Mouse (Mus musculus) kidney, embryonic 14.5 days (tissue): ENCODE results near the gene Sptlc2. TPM values are rescaled to one million over a fixed set of nuclear protein-coding genes. Genes with fewer than 3 reads are reported as not detected.

Experiments used
- ATAC-seq: fragments of 200-750 bp; cut with Nextera tagmentation; 2 replicates; pipeline ENCODE4 v1.8.0; 2017; ENCODE audit warnings: moderate number of reproducible peaks, mild to moderate bottlenecking, moderate TSS enrichment, moderate library complexity; ENCODE audit not compliant: low FRiP score, low TSS enrichment
- H3K27ac ChIP-seq: fragments of 300-500 bp; sonication (generic); 2 replicates; pipeline ENCODE4 v1.5.1; 2014; ENCODE audit warnings: low read depth, mild to moderate bottlenecking, low read length, moderate library complexity, mixed read lengths
- H3K27me3 ChIP-seq: fragments of 300-500 bp; sonication (generic); 2 replicates; pipeline ENCODE4 v1.6.1; 2014; ENCODE audit warnings: mild to moderate bottlenecking, low read length; ENCODE audit not compliant: control insufficient read depth, insufficient read depth
- H3K36me3 ChIP-seq: fragments of 300-500 bp; sonication (generic); 2 replicates; pipeline ENCODE4 v1.6.1; 2014; ENCODE audit warnings: low read length, mixed read lengths; ENCODE audit not compliant: control insufficient read depth, insufficient read depth
- H3K4me1 ChIP-seq: fragments of 300-500 bp; sonication (generic); 2 replicates; pipeline ENCODE4 v1.6.1; 2014; ENCODE audit warnings: low read length, mixed read lengths; ENCODE audit not compliant: control insufficient read depth, insufficient read depth
- H3K4me2 ChIP-seq: fragments of 300-500 bp; sonication (generic); replicated peaks from 2 replicates; pipeline ENCODE4 v1.6.1; 2014; ENCODE audit warnings: low read depth, mild to moderate bottlenecking, low read length
- H3K4me3 ChIP-seq: fragments of 300-500 bp; sonication (generic); 2 replicates; pipeline ENCODE4 v1.5.1; 2014; ENCODE audit warnings: mild to moderate bottlenecking, low read length
- H3K9ac ChIP-seq: fragments of 300-500 bp; sonication (generic); 2 replicates; pipeline ENCODE4 v1.6.1; 2014; ENCODE audit warnings: low read depth, mild to moderate bottlenecking, low read length, moderate library complexity
- H3K9me3 ChIP-seq: fragments of 300-500 bp; sonication (generic); 2 replicates; pipeline ENCODE4 v1.6.1; 2016; ENCODE audit warnings: low read length; ENCODE audit not compliant: control insufficient read depth
- WGBS: fragments of 180-500 bp; shearing (Covaris S2); extraction: QIAGEN DNeasy Blood & Tissue Kit; methylation state at CpG from one replicate; pipeline ENCODE4 v1.1.7; 2014; 5-methylcytosine and 5-hydroxymethylcytosine counted together
- polyA plus RNA-seq: library from polyadenylated mRNA; unstranded; fragments of >200 nt; fragmentation: Nextera tagmentation; extraction: Ambion mirVana; gene quantifications from 2 replicates; pipeline ENCODE4 v1.2.1, GENCODE M21; 2014

The Sptlc2 gene
- polyA plus RNA-seq, 1 experiment from 2014 or later, result 85.3 TPM

DNA sequence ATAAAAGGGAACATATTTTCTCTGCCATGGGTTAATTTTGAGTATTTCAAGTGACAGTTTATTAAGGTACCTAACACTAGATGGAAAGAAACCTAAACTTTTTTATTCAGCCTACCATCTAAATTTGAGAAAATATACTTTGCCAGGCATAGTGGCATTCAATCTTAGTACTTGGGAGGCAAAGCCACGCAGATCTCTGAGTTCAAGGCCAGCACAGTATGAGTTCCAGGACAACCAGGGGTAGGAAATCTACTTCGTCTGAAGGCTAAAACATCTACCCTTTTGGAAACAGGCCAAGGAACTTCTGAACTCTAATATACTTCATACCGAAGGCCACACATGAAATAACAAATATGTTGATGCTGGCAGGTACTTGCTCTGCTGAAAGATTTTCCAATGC lies 26.0 kb downstream of the Sptlc2 start:
- H3K27ac ChIP-seq, result no peak overlapping the region
- H3K4me2 ChIP-seq, result no peak overlapping the region
- H3K9me3 ChIP-seq, result no peaks in the 10 kb centered on the region
- H3K36me3 ChIP-seq, result peaks cover 4% of the 10 kb centered on the region; the same call in 1 of the 2 replicates
- H3K4me1 ChIP-seq, result no peaks in the 10 kb centered on the region
- no peak overlapping the region for H3K4me3 ChIP-seq
- no peak for ATAC-seq
- no peaks in the 10 kb centered on the region for H3K27me3 ChIP-seq
- no peak overlapping the region for H3K9ac ChIP-seq
- WGBS, result 82% methylated on average over 3 of the region's 3 CpGs

DNA sequence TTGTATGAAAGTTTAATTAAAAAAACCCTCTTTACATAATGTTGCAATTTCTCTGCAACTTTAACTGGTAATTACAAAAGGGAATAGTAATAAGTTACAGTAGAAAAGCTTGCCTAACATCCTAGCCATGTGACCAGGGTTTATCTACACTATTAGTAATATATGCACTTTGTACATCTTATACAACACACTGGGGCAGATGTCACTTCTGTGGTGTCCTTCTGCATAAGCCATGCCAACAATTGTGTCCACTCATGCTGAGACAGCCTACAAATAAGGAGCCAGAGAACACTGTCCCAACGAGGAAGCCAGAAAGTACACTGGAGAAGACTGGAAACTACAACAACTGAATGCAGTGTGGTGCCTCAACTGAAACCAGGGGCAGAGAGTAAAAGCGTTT lies 40.1 kb downstream of the Sptlc2 start:
- 79% methylated on average over 2 of the region's 2 CpGs for WGBS
- no peaks in the 10 kb centered on the region for H3K4me1 ChIP-seq

DNA sequence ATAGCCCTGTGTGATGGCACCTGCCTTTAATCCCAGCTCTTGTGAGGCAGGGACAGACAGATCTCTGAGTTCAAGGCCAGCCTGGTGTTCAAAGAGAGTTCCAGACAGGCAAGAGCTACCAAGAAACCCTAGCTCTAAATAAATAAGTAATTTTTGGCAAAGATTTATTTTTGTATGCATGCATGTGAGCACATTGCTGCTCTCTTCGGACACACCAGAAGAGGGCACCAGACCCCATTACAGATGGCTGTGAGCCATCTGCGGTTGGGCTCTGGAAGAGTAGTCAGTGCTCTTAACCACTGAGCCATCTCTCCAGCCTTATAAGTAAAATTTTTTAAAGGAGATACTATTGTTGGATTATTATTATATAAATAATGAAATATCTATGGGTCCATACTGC lies 40.6 kb downstream of the Sptlc2 start:
- Histone ChIP-seq H3K4me2 (no peak overlapping the region), H3K27ac (no peak overlapping the region), H3K27me3 (no peaks in the 10 kb centered on the region), H3K9ac (no peak overlapping the region), H3K36me3 (peaks cover 17% of the 10 kb centered on the region; the same call in 1 of the 2 replicates), H3K4me3 (no peak overlapping the region), H3K4me1 (no peaks in the 10 kb centered on the region), H3K9me3 (no peaks in the 10 kb centered on the region)
- ATAC-seq, result no peak
- 88% methylated on average over 2 of the region's 2 CpGs for WGBS

More for the DNA sequence above, 40.1 kb downstream of the Sptlc2 start:
- H3K4me3 ChIP-seq, result no peak overlapping the region
- H3K9ac ChIP-seq, result no peak overlapping the region
- ATAC-seq, result no peak
- H3K4me2 ChIP-seq, result no peak overlapping the region
- H3K27ac ChIP-seq, result no peak overlapping the region
- H3K27me3 ChIP-seq, result no peaks in the 10 kb centered on the region
- H3K36me3 ChIP-seq, result peaks cover 17% of the 10 kb centered on the region; the same call in 1 of the 2 replicates
- no peaks in the 10 kb centered on the region for H3K9me3 ChIP-seq

DNA sequence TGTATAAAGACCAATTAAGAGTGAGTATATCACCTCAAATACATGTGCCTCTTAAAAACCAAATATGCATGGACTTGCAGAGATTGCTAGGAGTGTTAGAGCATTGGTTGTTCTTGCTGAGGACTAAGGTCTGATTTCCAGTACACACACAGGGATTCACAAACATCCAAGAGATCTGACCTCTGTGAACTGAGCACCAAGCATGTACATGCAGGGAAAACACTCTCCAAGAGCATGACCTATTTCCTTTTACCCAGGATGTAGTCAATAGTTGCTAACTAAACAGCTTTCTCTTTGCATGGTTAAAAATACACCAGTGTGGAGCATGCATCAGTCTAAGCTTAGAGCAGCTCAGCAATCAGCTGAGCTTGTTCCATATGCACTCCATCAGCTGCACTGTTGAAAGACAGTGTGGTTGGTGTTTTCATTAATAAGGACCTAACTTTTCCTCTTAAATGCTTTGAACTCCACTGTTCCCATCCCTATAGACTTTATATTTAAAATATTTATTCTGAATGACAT lies 45.0 kb downstream of the Sptlc2 start:
- Histone ChIP-seq H3K9me3 (no peaks in the 10 kb centered on the region), H3K27ac (no peak overlapping the region), H3K4me3 (no peak overlapping the region), H3K4me1 (no peaks in the 10 kb centered on the region), H3K27me3 (no peaks in the 10 kb centered on the region), H3K4me2 (no peak overlapping the region), H3K36me3 (peaks cover 27% of the 10 kb centered on the region; the same call in 1 of the 2 replicates), H3K9ac (no peak overlapping the region)
- no peak for ATAC-seq

DNA sequence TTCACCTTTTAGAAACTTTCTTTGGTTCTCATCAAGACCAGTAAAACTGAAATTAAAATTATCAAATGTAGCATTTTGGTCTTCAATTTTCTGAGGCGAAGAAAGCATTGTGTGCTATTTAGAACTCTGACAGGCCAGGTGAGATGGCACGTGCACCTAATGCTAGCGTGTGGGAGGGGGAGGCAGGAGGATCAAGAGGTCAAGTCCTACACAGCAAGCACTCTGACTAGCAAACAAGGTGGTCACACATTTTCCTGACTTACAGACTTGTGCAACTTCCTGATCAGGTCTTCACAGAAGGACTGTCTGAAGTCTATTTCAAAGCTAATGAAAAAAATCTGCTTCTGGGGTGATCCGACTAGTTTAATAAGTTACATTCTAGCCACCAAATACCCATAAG lies 50.1 kb downstream of the Sptlc2 start:
- ATAC-seq, result no peak
- 86% methylated on average over 4 of the region's 4 CpGs for WGBS
- Histone ChIP-seq H3K9me3 (no peaks in the 10 kb centered on the region), H3K36me3 (peaks cover 13% of the 10 kb centered on the region; the same call in 1 of the 2 replicates), H3K4me1 (no peaks in the 10 kb centered on the region), H3K4me3 (no peak overlapping the region), H3K4me2 (no peak overlapping the region), H3K27me3 (no peaks in the 10 kb centered on the region), H3K9ac (no peak overlapping the region), H3K27ac (no peak overlapping the region)

DNA sequence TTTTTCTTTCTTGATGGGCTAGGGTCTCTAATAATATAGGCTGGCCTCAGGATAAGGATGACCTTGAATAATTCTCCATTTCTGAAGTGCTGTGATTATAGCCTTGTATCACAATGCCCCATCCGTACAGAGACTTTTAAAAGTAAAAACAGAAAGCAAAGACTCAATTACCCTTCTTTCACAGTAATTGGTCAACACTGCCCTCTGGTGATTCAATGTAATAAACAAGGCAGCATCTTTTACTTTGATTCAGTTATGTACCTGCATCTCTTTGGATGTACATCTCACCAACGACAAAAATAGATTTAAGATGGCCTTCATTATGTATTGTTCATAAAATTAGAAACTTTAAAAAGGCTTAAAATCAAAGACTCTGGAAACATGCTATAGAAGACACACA lies 53.3 kb downstream of the Sptlc2 start:
- Histone ChIP-seq H3K4me2 (no peak overlapping the region), H3K9me3 (no peaks in the 10 kb centered on the region), H3K27ac (no peak overlapping the region), H3K9ac (no peak overlapping the region), H3K36me3 (0 out of 2 replicates have a peak, but pooled peaks cover 3% of the 10 kb centered on the region), H3K27me3 (no peaks in the 10 kb centered on the region), H3K4me3 (no peak overlapping the region), H3K4me1 (no peaks in the 10 kb centered on the region)
- no peak for ATAC-seq
- 46% methylated on average over 2 of the region's 2 CpGs for WGBS

DNA sequence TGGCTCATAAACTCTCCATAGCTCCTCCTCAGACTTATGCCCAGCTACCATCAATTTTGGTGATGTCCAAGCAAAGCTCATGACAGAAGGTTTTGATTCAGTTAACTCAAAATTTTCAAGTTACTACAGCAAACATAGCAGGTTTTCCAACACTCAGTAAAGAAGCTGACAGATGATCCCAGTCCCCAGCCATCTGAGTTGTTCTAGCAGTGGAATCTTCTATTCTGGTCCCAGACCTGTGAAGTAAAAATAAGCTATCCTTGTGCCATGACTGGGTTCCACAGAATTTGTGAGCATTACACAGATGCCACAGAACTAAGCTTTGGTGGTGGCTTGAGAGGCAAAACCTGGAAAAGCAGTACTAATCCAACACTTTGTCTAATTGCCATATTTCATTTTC lies 54.4 kb downstream of the Sptlc2 start:
- Histone ChIP-seq H3K27me3 (no peaks in the 10 kb centered on the region), H3K4me1 (no peaks in the 10 kb centered on the region), H3K9me3 (no peaks in the 10 kb centered on the region), H3K4me2 (no peak overlapping the region), H3K27ac (no peak overlapping the region), H3K9ac (no peak overlapping the region), H3K4me3 (no peak overlapping the region), H3K36me3 (0 out of 2 replicates have a peak, but pooled peaks cover 3% of the 10 kb centered on the region)
- ATAC-seq, result no peak

DNA sequence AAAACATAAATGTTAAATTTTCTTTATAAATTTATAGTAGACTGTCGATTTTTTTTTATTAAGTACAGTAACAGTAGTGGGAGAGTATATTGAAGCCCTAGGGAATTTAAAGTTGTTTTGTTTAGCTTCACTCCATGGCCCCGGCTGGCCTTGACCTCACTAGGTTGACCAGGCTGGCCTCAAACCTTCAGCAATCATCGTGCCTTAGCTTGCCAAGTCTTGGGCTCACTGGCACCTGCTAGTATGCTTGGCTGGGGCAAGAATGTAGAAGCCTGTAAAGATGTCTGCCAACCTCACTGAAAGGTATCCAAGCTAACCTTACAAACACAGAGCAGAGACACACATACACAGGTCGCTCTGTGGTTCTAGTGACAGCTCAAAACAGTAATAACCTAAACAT lies 55.6 kb downstream of the Sptlc2 start:
- Histone ChIP-seq H3K9me3 (no peaks in the 10 kb centered on the region), H3K27me3 (no peaks in the 10 kb centered on the region), H3K4me2 (no peak overlapping the region), H3K9ac (no peak overlapping the region), H3K4me3 (no peak overlapping the region), H3K27ac (no peak overlapping the region), H3K36me3 (0 out of 2 replicates have a peak, but pooled peaks cover 2% of the 10 kb centered on the region), H3K4me1 (no peaks in the 10 kb centered on the region)
- no peak for ATAC-seq
- 74% methylated on average over 4 of the region's 4 CpGs for WGBS

DNA sequence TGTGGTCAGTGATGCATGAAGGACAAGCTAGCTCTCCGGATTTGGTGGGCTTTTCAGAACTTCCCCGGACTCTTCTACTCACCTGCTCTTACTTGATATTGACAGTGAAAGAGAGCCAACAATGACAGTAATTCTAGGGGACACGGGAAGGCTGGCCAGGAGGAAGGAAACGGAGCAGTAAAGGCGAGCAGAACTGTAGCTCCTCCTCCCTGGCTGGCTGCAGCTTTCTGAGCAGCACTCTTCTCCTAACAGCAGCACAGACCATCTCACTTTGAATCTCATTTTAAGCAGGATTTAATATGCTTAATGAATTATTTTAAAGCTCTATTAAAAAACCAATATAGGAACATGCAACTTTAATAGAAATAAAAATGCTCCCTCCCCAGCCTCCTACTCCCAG lies 56.2 kb downstream of the Sptlc2 start:
- no peaks in the 10 kb centered on the region for H3K27me3 ChIP-seq
- ATAC-seq, result no peak
- no peak overlapping the region for H3K27ac ChIP-seq
- H3K4me2 ChIP-seq, result no peak overlapping the region
- H3K36me3 ChIP-seq, result no peaks in the 10 kb centered on the region
- H3K9ac ChIP-seq, result no peak overlapping the region
- no peaks in the 10 kb centered on the region for H3K9me3 ChIP-seq
- no peak overlapping the region for H3K4me3 ChIP-seq
- H3K4me1 ChIP-seq, result no peaks in the 10 kb centered on the region
- WGBS, result 32% methylated on average over 5 of the region's 5 CpGs
